Mouse (Mus musculus): ENCODE data around the gene Sidt1. TPM values are rescaled to one million over a fixed set of nuclear protein-coding genes. Genes with fewer than 3 reads are reported as not detected.

Sidt1 gene
- polyA plus RNA-seq, 1 experiment from 2014 or later, result 0.45 TPM

GRCm38 (mm10) chr16:44269578-44269977, 63.4 kb downstream of the Sidt1 start:
- 61% methylated on average over 6 of the region's 6 CpGs for WGBS
- Histone ChIP-seq H3K9me3 (no peaks in the 10 kb centered on the region), H3K4me2 (replicated peaks) (no peak overlapping the region), H3K4me3 (no peak overlapping the region), H3K36me3 (no peaks in the 10 kb centered on the region), H3K27ac (no peak overlapping the region), H3K4me1 (no peaks in the 10 kb centered on the region), H3K27me3 (no peaks in the 10 kb centered on the region), H3K9ac (no peak overlapping the region)
- no peak for ATAC-seq (ENCODE audit: insufficient number of reproducible peaks, insufficient read depth, low FRiP score, low TSS enrichment)

- H3K36me3 ChIP-seq, result no peaks in the 10 kb centered on the region
- 88% methylated on average over 7 of the region's 7 CpGs for WGBS
- no peak overlapping the region for H3K4me3 ChIP-seq
- H3K4me2 ChIP-seq (replicated peaks), result no peak overlapping the region
- no peaks in the 10 kb centered on the region for H3K9me3 ChIP-seq
- H3K27ac ChIP-seq, result no peak overlapping the region
- no peak overlapping the region for H3K9ac ChIP-seq
- H3K4me1 ChIP-seq, result no peaks in the 10 kb centered on the region
- no peaks in the 10 kb centered on the region for H3K27me3 ChIP-seq
- ATAC-seq (ENCODE audit: insufficient number of reproducible peaks, insufficient read depth, low FRiP score, low TSS enrichment), result no peak
Measured at GRCm38 (mm10) chr16:44268541-44269215, 64.3 kb downstream of the Sidt1 start.

- Histone ChIP-seq H3K27me3 (no peaks in the 10 kb centered on the region), H3K4me1 (no peaks in the 10 kb centered on the region), H3K36me3 (no peaks in the 10 kb centered on the region), H3K9ac (no peak overlapping the region), H3K27ac (no peak overlapping the region), H3K9me3 (no peaks in the 10 kb centered on the region), H3K4me2 (replicated peaks) (no peak overlapping the region), H3K4me3 (no peak overlapping the region)
- ATAC-seq (ENCODE audit: insufficient number of reproducible peaks, insufficient read depth, low FRiP score, low TSS enrichment), result no peak
- 91% methylated on average over 6 of the region's 6 CpGs for WGBS
Measured at GRCm38 (mm10) chr16:44265562-44265961, 67.4 kb downstream of the Sidt1 start.

GRCm38 (mm10) chr16:44264916-44265315, 68.1 kb downstream of the Sidt1 start:
- no peak overlapping the region for H3K9ac ChIP-seq
- 70% methylated on average over 2 of the region's 2 CpGs for WGBS
- no peaks in the 10 kb centered on the region for H3K9me3 ChIP-seq
- no peak overlapping the region for H3K27ac ChIP-seq
- H3K4me1 ChIP-seq, result no peaks in the 10 kb centered on the region
- ATAC-seq (ENCODE audit: insufficient number of reproducible peaks, insufficient read depth, low FRiP score, low TSS enrichment), result no peak
- no peak overlapping the region for H3K4me3 ChIP-seq
- no peak overlapping the region for H3K4me2 ChIP-seq (replicated peaks)
- H3K27me3 ChIP-seq, result no peaks in the 10 kb centered on the region
- no peaks in the 10 kb centered on the region for H3K36me3 ChIP-seq

- 85% methylated on average over 3 of the region's 3 CpGs for WGBS
- no peaks in the 10 kb centered on the region for H3K27me3 ChIP-seq
Measured at GRCm38 (mm10) chr16:44257476-44257875, 75.5 kb downstream of the Sidt1 start.

GRCm38 (mm10) chr16:44254698-44255097, 78.3 kb downstream of the Sidt1 start:
- Histone ChIP-seq H3K27ac (no peak overlapping the region), H3K4me1 (no peaks in the 10 kb centered on the region), H3K9ac (no peak overlapping the region), H3K36me3 (no peaks in the 10 kb centered on the region), H3K9me3 (no peaks in the 10 kb centered on the region), H3K4me3 (no peak overlapping the region), H3K27me3 (no peaks in the 10 kb centered on the region), H3K4me2 (replicated peaks) (no peak overlapping the region)
- ATAC-seq (ENCODE audit: insufficient number of reproducible peaks, insufficient read depth, low FRiP score, low TSS enrichment), result no peak
- WGBS, result 89% methylated on average over 7 of the region's 7 CpGs

More at GRCm38 (mm10) chr16:44257476-44257875, 75.5 kb downstream of the Sidt1 start:
- no peak overlapping the region for H3K4me2 ChIP-seq (replicated peaks)
- no peak overlapping the region for H3K9ac ChIP-seq
- H3K27ac ChIP-seq, result no peak overlapping the region
- no peak for ATAC-seq (ENCODE audit: insufficient number of reproducible peaks, insufficient read depth, low FRiP score, low TSS enrichment)
- H3K4me3 ChIP-seq, result no peak overlapping the region
- H3K4me1 ChIP-seq, result no peaks in the 10 kb centered on the region
- no peaks in the 10 kb centered on the region for H3K36me3 ChIP-seq
- H3K9me3 ChIP-seq, result no peaks in the 10 kb centered on the region

GRCm38 (mm10) chr16:44253797-44254634, 79.0 kb downstream of the Sidt1 start:
- no peak overlapping the region for H3K27ac ChIP-seq
- no peak overlapping the region for H3K4me3 ChIP-seq
- H3K4me2 ChIP-seq (replicated peaks), result no peak overlapping the region
- WGBS, result 76% methylated on average over 7 of the region's 7 CpGs
- no peak overlapping the region for H3K9ac ChIP-seq
- no peak for ATAC-seq (ENCODE audit: insufficient number of reproducible peaks, insufficient read depth, low FRiP score, low TSS enrichment)
- H3K36me3 ChIP-seq, result no peaks in the 10 kb centered on the region
- H3K27me3 ChIP-seq, result no peaks in the 10 kb centered on the region
- H3K9me3 ChIP-seq, result no peaks in the 10 kb centered on the region
- no peaks in the 10 kb centered on the region for H3K4me1 ChIP-seq

GRCm38 (mm10) chr16:44252735-44253134, 80.3 kb downstream of the Sidt1 start:
- no peak overlapping the region for H3K4me2 ChIP-seq (replicated peaks)
- no peaks in the 10 kb centered on the region for H3K4me1 ChIP-seq
- H3K4me3 ChIP-seq, result no peak overlapping the region
- 90% methylated on average over 3 of the region's 3 CpGs for WGBS
- H3K27ac ChIP-seq, result no peak overlapping the region
- H3K27me3 ChIP-seq, result no peaks in the 10 kb centered on the region
- no peak for ATAC-seq (ENCODE audit: insufficient number of reproducible peaks, insufficient read depth, low FRiP score, low TSS enrichment)
- no peaks in the 10 kb centered on the region for H3K36me3 ChIP-seq
- H3K9ac ChIP-seq, result no peak overlapping the region
- H3K9me3 ChIP-seq, result no peaks in the 10 kb centered on the region

- Histone ChIP-seq H3K27ac (no peak overlapping the region), H3K36me3 (no peaks in the 10 kb centered on the region), H3K9me3 (no peaks in the 10 kb centered on the region), H3K4me2 (replicated peaks) (no peak overlapping the region), H3K4me3 (no peak overlapping the region), H3K27me3 (no peaks in the 10 kb centered on the region), H3K9ac (no peak overlapping the region), H3K4me1 (no peaks in the 10 kb centered on the region)
- no peak for ATAC-seq (ENCODE audit: insufficient number of reproducible peaks, insufficient read depth, low FRiP score, low TSS enrichment)
- WGBS, result 90% methylated on average over 10 of the region's 10 CpGs
Measured at GRCm38 (mm10) chr16:44249985-44250384, 83.0 kb downstream of the Sidt1 start.

- Histone ChIP-seq H3K4me3 (no peak overlapping the region), H3K27me3 (no peaks in the 10 kb centered on the region), H3K4me1 (no peaks in the 10 kb centered on the region), H3K9ac (no peak overlapping the region), H3K4me2 (replicated peaks) (no peak overlapping the region), H3K9me3 (no peaks in the 10 kb centered on the region), H3K36me3 (no peaks in the 10 kb centered on the region), H3K27ac (no peak overlapping the region)
- WGBS, result 57% methylated on average over 7 of the region's 7 CpGs
- ATAC-seq (ENCODE audit: insufficient number of reproducible peaks, insufficient read depth, low FRiP score, low TSS enrichment), result no peak
Measured at GRCm38 (mm10) chr16:44243323-44243722, 89.7 kb downstream of the Sidt1 start.

- no peaks in the 10 kb centered on the region for H3K4me1 ChIP-seq
- WGBS, result 0% methylated on average over 1 of the region's 1 CpGs
- H3K9ac ChIP-seq, result no peak overlapping the region
- H3K9me3 ChIP-seq, result no peaks in the 10 kb centered on the region
- H3K27ac ChIP-seq, result no peak overlapping the region
- H3K27me3 ChIP-seq, result no peaks in the 10 kb centered on the region
- H3K4me2 ChIP-seq (replicated peaks), result no peak overlapping the region
- ATAC-seq (ENCODE audit: insufficient number of reproducible peaks, insufficient read depth, low FRiP score, low TSS enrichment), result no peak
- H3K36me3 ChIP-seq, result no peaks in the 10 kb centered on the region
- H3K4me3 ChIP-seq, result no peak overlapping the region
Measured at GRCm38 (mm10) chr16:44242633-44243032, 90.4 kb downstream of the Sidt1 start.

- Histone ChIP-seq H3K9ac (no peak overlapping the region), H3K27ac (no peak overlapping the region), H3K9me3 (no peaks in the 10 kb centered on the region), H3K4me3 (no peak overlapping the region), H3K4me2 (replicated peaks) (no peak overlapping the region), H3K36me3 (no peaks in the 10 kb centered on the region), H3K4me1 (no peaks in the 10 kb centered on the region), H3K27me3 (no peaks in the 10 kb centered on the region)
- 61% methylated on average over 8 of the region's 8 CpGs for WGBS
- ATAC-seq (ENCODE audit: insufficient number of reproducible peaks, insufficient read depth, low FRiP score, low TSS enrichment), result no peak
Measured at GRCm38 (mm10) chr16:44240406-44240805, 92.6 kb downstream of the Sidt1 start.
